Mouse (Mus musculus) hindbrain, embryonic 16.5 days (tissue): ENCODE results near the gene Bok. TPM values are rescaled to one million over a fixed set of nuclear protein-coding genes. Genes with fewer than 3 reads are reported as not detected.
A peak's percentile ranks its signal among the peaks of the same experiment; 100 is the strongest.
"Not testable (repeated sequence)": the region's sequence is repeated elsewhere in the genome, so short reads cannot be mapped to it uniquely, and the experiment has no call there.

ENCODE experiments used
- ATAC-seq: fragments of 200-750 bp; cut with Nextera tagmentation; 2 replicates; pipeline ENCODE4 v1.8.0; 2017; ENCODE audit warnings: moderate TSS enrichment, moderate library complexity
- H3K27ac ChIP-seq: fragments of 300-500 bp; sonication (generic); 2 replicates; pipeline ENCODE4 v1.5.1; 2014; ENCODE audit warnings: low read depth, mild to moderate bottlenecking, control low read depth, low read length, moderate library complexity
- H3K27me3 ChIP-seq: fragments of 300-500 bp; sonication (generic); replicated peaks from 2 replicates; pipeline ENCODE4 v1.6.1; 2014; ENCODE audit warnings: low read length; ENCODE audit not compliant: control insufficient read depth, insufficient read depth
- H3K36me3 ChIP-seq: fragments of 300-500 bp; sonication (generic); 2 replicates; pipeline ENCODE4 v1.6.1; 2014; ENCODE audit warnings: mild to moderate bottlenecking, low read length, moderate library complexity, mixed read lengths; ENCODE audit not compliant: control insufficient read depth, insufficient read depth
- H3K4me1 ChIP-seq: fragments of 300-500 bp; sonication (generic); 2 replicates; pipeline ENCODE4 v1.6.1; 2014; ENCODE audit warnings: low read depth, low read length; ENCODE audit not compliant: control insufficient read depth, insufficient read depth
- H3K4me2 ChIP-seq: fragments of 300-500 bp; sonication (generic); 2 replicates; pipeline ENCODE4 v1.6.1; 2014; ENCODE audit warnings: mild to moderate bottlenecking, low read length, control low read depth, moderate library complexity
- H3K4me3 ChIP-seq: fragments of 300-500 bp; sonication (generic); 2 replicates; pipeline ENCODE4 v1.5.1; 2014; ENCODE audit warnings: mild to moderate bottlenecking, low read length, control low read depth, moderate library complexity
- H3K9ac ChIP-seq: fragments of 300-500 bp; sonication (generic); 2 replicates; pipeline ENCODE4 v1.6.1; 2014; ENCODE audit warnings: low read depth, mild to moderate bottlenecking, control low read depth, low read length, moderate library complexity
- H3K9me3 ChIP-seq: fragments of 300-500 bp; sonication (generic); 2 replicates; pipeline ENCODE4 v1.6.1; 2014; ENCODE audit warnings: mild to moderate bottlenecking, low read length, moderate library complexity; ENCODE audit not compliant: control insufficient read depth
- WGBS: fragments of 180-500 bp; shearing (Covaris S2); extraction: QIAGEN DNeasy Blood & Tissue Kit; methylation state at CpG from one replicate; pipeline ENCODE4 v1.1.7; 2014; 5-methylcytosine and 5-hydroxymethylcytosine counted together
- polyA plus RNA-seq: library from polyadenylated mRNA; unstranded; fragments of >200 nt; fragmentation: Nextera tagmentation; extraction: Ambion mirVana; gene quantifications from 2 replicates; pipeline ENCODE4 v1.2.1, GENCODE M21; 2015

Bok gene
- polyA plus RNA-seq, 1 experiment from 2014 or later: 109 TPM

- H3K9me3 ChIP-seq, H3K36me3 ChIP-seq, H3K4me3 ChIP-seq, ATAC-seq, H3K27me3 ChIP-seq, H3K4me2 ChIP-seq, H3K4me1 ChIP-seq, H3K9ac ChIP-seq, H3K27ac ChIP-seq: not testable (repeated sequence)
These were observed 26.9 kb upstream of the Bok start, which contains the start of gene Stk25 for GRCm38 (mm10) chr1:93658559-93658958. Gene Stk25 (minus strand): TSS chr1:93658659.

GRCm38 (mm10) chr1:93667760-93668400 lies 17.6 kb upstream of the Bok start:
- no peaks in the 10 kb centered on the region for H3K36me3 ChIP-seq
- WGBS: 29% methylated on average over 11 of the region's 13 CpGs
- H3K27ac ChIP-seq: no peak overlapping the region

GRCm38 (mm10) chr1:93668791-93669548 lies 16.5 kb upstream of the Bok start:
- Histone ChIP-seq H3K4me1 (no peaks in the 10 kb centered on the region), H3K9me3 (no peaks in the 10 kb centered on the region), H3K9ac (peak overlapping the region; percentile 57), H3K36me3 (no peaks in the 10 kb centered on the region), H3K4me3 (peak overlapping the region; percentile 39), H3K27ac (peak overlapping the region; percentile 26; the same call in 1 of the 2 replicates), H3K27me3 (no peaks in the 10 kb centered on the region), H3K4me2 (peak overlapping the region; percentile 67)
- ATAC-seq: peak; percentile 91
- WGBS: 12% methylated on average over 17 of the region's 17 CpGs

More at GRCm38 (mm10) chr1:93667760-93668400, 17.6 kb upstream of the Bok start:
- Histone ChIP-seq H3K4me1 (no peaks in the 10 kb centered on the region), H3K9ac (no peak overlapping the region), H3K4me3 (no peak overlapping the region), H3K4me2 (no peak overlapping the region), H3K9me3 (no peaks in the 10 kb centered on the region), H3K27me3 (no peaks in the 10 kb centered on the region)
- ATAC-seq: no peak

GRCm38 (mm10) chr1:93669941-93670340 lies 15.5 kb upstream of the Bok start:
- no peak for ATAC-seq
- H3K9ac ChIP-seq: no peak overlapping the region

GRCm38 (mm10) chr1:93672682-93673081 lies 12.8 kb upstream of the Bok start:
- Histone ChIP-seq H3K4me1 (no peaks in the 10 kb centered on the region), H3K9ac (no peak overlapping the region), H3K36me3 (no peaks in the 10 kb centered on the region), H3K4me2 (no peak overlapping the region), H3K27me3 (no peaks in the 10 kb centered on the region), H3K27ac (no peak overlapping the region), H3K4me3 (no peak overlapping the region), H3K9me3 (no peaks in the 10 kb centered on the region)
- 93% methylated on average over 5 of the region's 5 CpGs for WGBS
- ATAC-seq: no peak

More at GRCm38 (mm10) chr1:93669941-93670340, 15.5 kb upstream of the Bok start:
- H3K4me2 ChIP-seq: no peak overlapping the region
- H3K4me3 ChIP-seq: no peak overlapping the region
- no peaks in the 10 kb centered on the region for H3K4me1 ChIP-seq
- H3K27ac ChIP-seq: no peak overlapping the region
- no peaks in the 10 kb centered on the region for H3K27me3 ChIP-seq
- H3K36me3 ChIP-seq: no peaks in the 10 kb centered on the region
- H3K9me3 ChIP-seq: no peaks in the 10 kb centered on the region

GRCm38 (mm10) chr1:93678386-93678785 lies 7.1 kb upstream of the Bok start:
- no peak overlapping the region for H3K4me3 ChIP-seq
- no peak overlapping the region for H3K4me2 ChIP-seq
- H3K4me1 ChIP-seq: no peaks in the 10 kb centered on the region
- H3K36me3 ChIP-seq: no peaks in the 10 kb centered on the region
- WGBS: 69% methylated on average over 2 of the region's 2 CpGs
- H3K27ac ChIP-seq: no peak overlapping the region
- H3K27me3 ChIP-seq: no peaks in the 10 kb centered on the region
- no peaks in the 10 kb centered on the region for H3K9me3 ChIP-seq
- no peak for ATAC-seq
- H3K9ac ChIP-seq: no peak overlapping the region

GRCm38 (mm10) chr1:93679889-93680568 lies 5.4 kb upstream of the Bok start:
- 75% methylated on average over 6 of the region's 7 CpGs for WGBS

GRCm38 (mm10) chr1:93686245-93686960 lies 943 bp downstream of the Bok start:
- peak overlapping the region; percentile 57 for H3K27ac ChIP-seq
- 1% methylated on average over 51 of the region's 51 CpGs for WGBS
- H3K9ac ChIP-seq: peak overlapping the region; percentile 84
- peak; percentile 87 for ATAC-seq
- H3K9me3 ChIP-seq: no peaks in the 10 kb centered on the region
- no peaks in the 10 kb centered on the region for H3K36me3 ChIP-seq
- peaks cover 11% of the 10 kb centered on the region for H3K4me1 ChIP-seq
- peak overlapping the region; percentile 59 for H3K4me3 ChIP-seq
- peak overlapping the region; percentile 85 for H3K4me2 ChIP-seq
- H3K27me3 ChIP-seq: no peaks in the 10 kb centered on the region

More at GRCm38 (mm10) chr1:93679889-93680568, 5.4 kb upstream of the Bok start:
- no peaks in the 10 kb centered on the region for H3K27me3 ChIP-seq
- no peak overlapping the region for H3K27ac ChIP-seq
- ATAC-seq: no peak
- H3K9me3 ChIP-seq: no peaks in the 10 kb centered on the region
- no peak overlapping the region for H3K4me2 ChIP-seq
- H3K36me3 ChIP-seq: no peaks in the 10 kb centered on the region
- H3K4me3 ChIP-seq: no peak overlapping the region
- no peaks in the 10 kb centered on the region; the same call in 1 of the 2 replicates for H3K4me1 ChIP-seq
- no peak overlapping the region for H3K9ac ChIP-seq
